Mouse (Mus musculus) neural tube, embryonic 13.5 days (tissue): ENCODE results near the gene Utp20. TPM values are rescaled to one million over a fixed set of nuclear protein-coding genes. Genes with fewer than 3 reads are reported as not detected.
"Not testable (repeated sequence)": the region's sequence is repeated elsewhere in the genome, so short reads cannot be mapped to it uniquely, and the experiment has no call there.

Experiments used
- ATAC-seq: fragments of 200-750 bp; cut with Nextera tagmentation; 2 replicates; pipeline ENCODE4 v1.8.0; 2017; ENCODE audit warnings: low read depth, mild to moderate bottlenecking, moderate TSS enrichment, moderate library complexity
- H3K27ac ChIP-seq: fragments of 300-500 bp; sonication (generic); replicated peaks from 2 replicates; pipeline ENCODE4 v1.5.1; 2015; ENCODE audit warnings: moderate library complexity, mild to moderate bottlenecking, inconsistent platforms
- H3K27me3 ChIP-seq: fragments of 300-500 bp; sonication (generic); 2 replicates; pipeline ENCODE4 v1.6.1; 2015; ENCODE audit warnings: mild to moderate bottlenecking, inconsistent platforms
- H3K36me3 ChIP-seq: fragments of 300-500 bp; sonication (generic); 2 replicates; pipeline ENCODE4 v1.6.1; 2015; ENCODE audit warnings: mild to moderate bottlenecking, inconsistent platforms
- H3K4me1 ChIP-seq: fragments of 300-500 bp; sonication (generic); replicated peaks from 2 replicates; pipeline ENCODE4 v1.6.1; 2015; ENCODE audit warnings: inconsistent platforms
- H3K4me2 ChIP-seq: fragments of 300-500 bp; sonication (generic); 2 replicates; pipeline ENCODE4 v1.6.1; 2015; ENCODE audit warnings: inconsistent platforms, mild to moderate bottlenecking, moderate library complexity
- H3K4me3 ChIP-seq: fragments of 300-500 bp; sonication (generic); 2 replicates; pipeline ENCODE4 v1.5.1; 2015; ENCODE audit warnings: mild to moderate bottlenecking, inconsistent platforms
- H3K9ac ChIP-seq: fragments of 300-500 bp; sonication (generic); 2 replicates; pipeline ENCODE4 v1.6.1; 2015; ENCODE audit warnings: moderate library complexity, mild to moderate bottlenecking, inconsistent platforms
- H3K9me3 ChIP-seq: fragments of 300-500 bp; sonication (generic); 2 replicates; pipeline ENCODE4 v1.6.1; 2016; ENCODE audit warnings: inconsistent platforms
- WGBS: fragments of 180-500 bp; shearing (Covaris S2); methylation state at CpG from one replicate; pipeline ENCODE4 v1.1.7; 2015; 5-methylcytosine and 5-hydroxymethylcytosine counted together
- polyA plus RNA-seq: library from polyadenylated mRNA; unstranded; fragments of >200 nt; fragmentation: Nextera tagmentation; extraction: Ambion mirVana; gene quantifications from 2 replicates; pipeline ENCODE4 v1.2.1, GENCODE M21; 2015

Gene Utp20
- polyA plus RNA-seq, 1 experiment from 2014 or later: 7.9 TPM

DNA sequence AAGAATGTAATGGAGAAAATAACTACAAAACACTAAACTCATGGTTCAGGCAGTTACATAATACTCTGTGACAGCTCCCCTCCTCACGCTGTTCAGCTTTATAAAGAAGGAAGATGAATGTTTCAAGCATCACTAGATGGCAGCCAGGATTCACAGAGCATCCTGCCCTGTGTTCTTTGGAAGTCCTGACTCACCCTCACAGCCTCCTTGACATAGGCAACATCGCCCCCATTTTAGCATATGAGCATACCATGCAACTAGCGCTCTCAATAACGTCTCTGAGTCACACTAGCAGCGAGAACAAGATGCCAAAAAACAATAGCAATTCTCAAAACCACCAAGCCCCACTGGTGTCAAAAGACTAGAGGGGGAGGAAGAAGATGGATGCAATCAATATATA lies 9.3 kb downstream of the Utp20 start:
- H3K4me2 ChIP-seq: no peak overlapping the region
- no peaks in the 10 kb centered on the region for H3K4me1 ChIP-seq
- ATAC-seq: no peak
- no peaks in the 10 kb centered on the region for H3K27me3 ChIP-seq
- H3K27ac ChIP-seq: no peak overlapping the region
- H3K9ac ChIP-seq: no peak overlapping the region
- H3K36me3 ChIP-seq: peaks cover 82% of the 10 kb centered on the region
- WGBS: 96% methylated on average over 5 of the region's 5 CpGs
- no peak overlapping the region for H3K4me3 ChIP-seq
- no peaks in the 10 kb centered on the region for H3K9me3 ChIP-seq

- Histone ChIP-seq H3K36me3 (peaks cover 79% of the 10 kb centered on the region), H3K4me2 (no peak overlapping the region), H3K4me3 (no peak overlapping the region), H3K27ac (no peak overlapping the region), H3K4me1 (no peaks in the 10 kb centered on the region), H3K9me3 (no peaks in the 10 kb centered on the region), H3K27me3 (no peaks in the 10 kb centered on the region), H3K9ac (no peak overlapping the region)
- WGBS: 95% methylated on average over 2 of the region's 2 CpGs
- no peak for ATAC-seq
Observed at GRCm38 (mm10) chr10:88815256-88815655, 11.3 kb downstream of the Utp20 start.

GRCm38 (mm10) chr10:88811704-88812103 lies 14.9 kb downstream of the Utp20 start:
- Histone ChIP-seq H3K9ac (no peak overlapping the region), H3K36me3 (peaks cover 85% of the 10 kb centered on the region), H3K27ac (no peak overlapping the region), H3K4me2 (no peak overlapping the region), H3K9me3 (no peaks in the 10 kb centered on the region), H3K4me3 (no peak overlapping the region), H3K27me3 (no peaks in the 10 kb centered on the region), H3K4me1 (no peaks in the 10 kb centered on the region)
- WGBS: 92% methylated on average over 5 of the region's 5 CpGs
- no peak for ATAC-seq

- WGBS: 96% methylated on average over 3 of the region's 3 CpGs
- no peak overlapping the region for H3K4me2 ChIP-seq
- no peak for ATAC-seq
Observed at GRCm38 (mm10) chr10:88802236-88802635, 24.4 kb downstream of the Utp20 start.

GRCm38 (mm10) chr10:88799381-88799780 lies 27.2 kb downstream of the Utp20 start:
- no peak for ATAC-seq
- Histone ChIP-seq H3K4me3 (no peak overlapping the region), H3K36me3 (peaks cover 62% of the 10 kb centered on the region), H3K27ac (no peak overlapping the region), H3K9ac (no peak overlapping the region), H3K9me3 (no peaks in the 10 kb centered on the region), H3K27me3 (no peaks in the 10 kb centered on the region), H3K4me2 (no peak overlapping the region), H3K4me1 (no peaks in the 10 kb centered on the region)
- WGBS: 95% methylated on average over 7 of the region's 7 CpGs

More at GRCm38 (mm10) chr10:88802236-88802635, 24.4 kb downstream of the Utp20 start:
- no peaks in the 10 kb centered on the region for H3K27me3 ChIP-seq
- H3K36me3 ChIP-seq: peaks cover 58% of the 10 kb centered on the region
- H3K4me3 ChIP-seq: no peak overlapping the region
- H3K4me1 ChIP-seq: no peaks in the 10 kb centered on the region
- no peaks in the 10 kb centered on the region for H3K9me3 ChIP-seq
- H3K27ac ChIP-seq: no peak overlapping the region
- no peak overlapping the region for H3K9ac ChIP-seq

GRCm38 (mm10) chr10:88797452-88797851 lies 29.2 kb downstream of the Utp20 start:
- no peak overlapping the region for H3K4me3 ChIP-seq
- no peak overlapping the region for H3K27ac ChIP-seq
- no peaks in the 10 kb centered on the region for H3K27me3 ChIP-seq
- ATAC-seq: no peak
- H3K36me3 ChIP-seq: peaks cover 69% of the 10 kb centered on the region
- no peak overlapping the region for H3K4me2 ChIP-seq
- H3K9ac ChIP-seq: no peak overlapping the region
- no peaks in the 10 kb centered on the region for H3K4me1 ChIP-seq
- H3K9me3 ChIP-seq: no peaks in the 10 kb centered on the region

DNA sequence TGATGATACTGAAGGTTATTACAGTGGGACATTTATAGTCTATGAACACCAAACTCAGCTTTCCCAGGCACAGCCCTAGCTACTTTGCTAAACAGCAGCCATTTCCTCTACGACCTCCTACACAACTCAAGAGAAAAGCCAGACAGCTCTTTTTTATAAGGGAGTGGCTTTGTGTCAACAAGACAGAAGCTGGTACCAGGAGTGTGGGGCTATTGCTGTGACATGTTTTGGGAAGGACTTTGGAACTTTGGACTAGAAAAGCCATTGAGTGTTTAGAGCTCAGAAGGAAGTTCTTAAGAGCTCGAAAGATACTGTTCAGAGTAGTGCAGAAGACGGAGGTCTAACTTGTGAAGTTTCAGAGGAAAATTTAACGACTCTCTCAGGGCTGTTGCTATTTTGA lies 29.7 kb downstream of the Utp20 start:
- H3K9ac ChIP-seq: no peak overlapping the region
- no peak overlapping the region for H3K4me3 ChIP-seq
- H3K36me3 ChIP-seq: peaks cover 74% of the 10 kb centered on the region
- no peaks in the 10 kb centered on the region for H3K9me3 ChIP-seq
- no peak for ATAC-seq
- 91% methylated on average over 4 of the region's 4 CpGs for whole genome bisulfite sequencing
- no peaks in the 10 kb centered on the region for H3K4me1 ChIP-seq
- no peak overlapping the region for H3K27ac ChIP-seq
- H3K27me3 ChIP-seq: no peaks in the 10 kb centered on the region
- H3K4me2 ChIP-seq: no peak overlapping the region

GRCm38 (mm10) chr10:88795226-88795625 lies 31.4 kb downstream of the Utp20 start:
- H3K27me3 ChIP-seq: no peaks in the 10 kb centered on the region
- no peak for ATAC-seq
- H3K4me3 ChIP-seq: no peak overlapping the region
- no peaks in the 10 kb centered on the region for H3K4me1 ChIP-seq
- H3K9me3 ChIP-seq: no peaks in the 10 kb centered on the region
- WGBS: 87% methylated on average over 7 of the region's 7 CpGs
- H3K4me2 ChIP-seq: no peak overlapping the region
- no peak overlapping the region for H3K9ac ChIP-seq
- no peak overlapping the region for H3K27ac ChIP-seq
- peaks cover 86% of the 10 kb centered on the region for H3K36me3 ChIP-seq

GRCm38 (mm10) chr10:88794606-88795005 lies 32.0 kb downstream of the Utp20 start:
- WGBS: 97% methylated on average over 8 of the region's 8 CpGs
- ATAC-seq: no peak
- no peaks in the 10 kb centered on the region for H3K4me1 ChIP-seq
- no peak overlapping the region for H3K4me3 ChIP-seq
- no peak overlapping the region for H3K9ac ChIP-seq
- H3K27me3 ChIP-seq: no peaks in the 10 kb centered on the region
- no peak overlapping the region for H3K27ac ChIP-seq
- no peak overlapping the region for H3K4me2 ChIP-seq
- H3K36me3 ChIP-seq: peaks cover 81% of the 10 kb centered on the region
- H3K9me3 ChIP-seq: no peaks in the 10 kb centered on the region

GRCm38 (mm10) chr10:88793671-88794070 lies 32.9 kb downstream of the Utp20 start:
- ATAC-seq: no peak
- H3K27ac ChIP-seq: no peak overlapping the region
- H3K4me3 ChIP-seq: no peak overlapping the region
- no peak overlapping the region for H3K9ac ChIP-seq
- H3K27me3 ChIP-seq: no peaks in the 10 kb centered on the region
- H3K9me3 ChIP-seq: no peaks in the 10 kb centered on the region
- H3K4me1 ChIP-seq: no peaks in the 10 kb centered on the region
- H3K36me3 ChIP-seq: peaks cover 75% of the 10 kb centered on the region
- no peak overlapping the region for H3K4me2 ChIP-seq

DNA sequence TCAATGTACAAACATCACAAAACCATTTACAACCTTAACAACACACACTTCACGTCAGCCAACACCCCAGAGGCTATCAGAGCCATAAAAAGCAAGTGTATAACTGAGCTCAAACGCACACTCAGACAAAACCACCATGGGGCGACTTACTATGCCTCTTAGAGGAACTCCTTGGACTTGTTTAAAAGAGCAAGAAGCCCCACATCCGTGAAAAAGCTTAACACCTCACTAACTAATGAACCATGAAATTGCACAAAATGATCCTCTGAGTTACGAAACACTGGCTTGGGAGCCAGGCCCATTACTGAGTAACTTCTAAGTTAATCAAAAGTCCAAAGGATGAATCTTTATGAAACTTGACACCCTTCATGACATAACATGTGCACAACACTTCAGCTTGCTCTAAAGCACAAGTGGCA lies 42.1 kb downstream of the Utp20 start:
- Histone ChIP-seq H3K9me3 (no peaks in the 10 kb centered on the region), H3K4me2 (no peak overlapping the region), H3K27me3 (no peaks in the 10 kb centered on the region), H3K9ac (no peak overlapping the region), H3K4me1 (no peaks in the 10 kb centered on the region), H3K4me3 (no peak overlapping the region), H3K27ac (no peak overlapping the region), H3K36me3 (peaks cover 35% of the 10 kb centered on the region)
- no peak for ATAC-seq
- WGBS: 47% methylated on average over 5 of the region's 5 CpGs

DNA sequence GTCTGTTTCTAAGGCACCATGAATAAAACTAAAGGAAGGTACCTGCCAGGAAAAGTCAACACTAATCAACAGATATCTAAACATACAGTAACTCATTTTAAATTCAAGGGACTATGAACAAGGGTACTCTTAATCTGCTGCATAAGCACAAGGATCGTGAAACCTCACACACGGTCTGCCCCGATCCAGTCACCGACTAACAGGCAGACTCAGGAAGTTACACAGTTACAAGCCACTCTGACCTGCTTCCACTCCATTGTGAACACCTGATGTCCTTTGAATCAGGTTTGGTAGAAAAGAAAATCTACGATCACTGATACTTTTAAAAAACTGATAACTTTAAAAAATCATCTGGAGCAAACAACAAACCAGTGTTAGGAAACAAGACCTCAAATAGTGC lies 42.7 kb downstream of the Utp20 start:
- Histone ChIP-seq H3K36me3 (peaks cover 37% of the 10 kb centered on the region), H3K4me3 (no peak overlapping the region), H3K9ac (no peak overlapping the region), H3K4me1 (no peaks in the 10 kb centered on the region), H3K4me2 (no peak overlapping the region), H3K9me3 (no peaks in the 10 kb centered on the region), H3K27me3 (no peaks in the 10 kb centered on the region), H3K27ac (no peak overlapping the region)
- WGBS: 92% methylated on average over 5 of the region's 5 CpGs
- ATAC-seq: no peak

DNA sequence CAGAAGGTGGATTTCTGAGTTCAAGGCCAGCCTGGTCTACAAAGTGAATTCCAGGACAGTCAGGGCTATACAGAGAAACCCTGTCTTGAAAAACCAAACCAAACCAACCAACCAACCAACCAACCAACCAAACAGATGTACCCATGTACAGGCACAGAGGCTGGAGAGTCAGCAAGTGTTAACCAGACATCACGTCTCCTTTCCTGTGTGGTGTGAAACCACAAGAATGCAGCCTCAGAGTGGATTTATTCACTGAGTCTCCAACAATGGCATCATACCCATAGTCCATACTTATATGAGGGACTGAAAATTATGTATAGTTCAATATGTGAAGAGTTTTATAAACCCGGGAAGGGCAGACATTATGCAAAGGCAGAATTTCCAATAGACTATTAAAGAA lies 43.5 kb downstream of the Utp20 start:
- H3K9ac ChIP-seq, H3K4me3 ChIP-seq, ATAC-seq, H3K27me3 ChIP-seq, H3K9me3 ChIP-seq, H3K4me2 ChIP-seq, H3K4me1 ChIP-seq, H3K27ac ChIP-seq: not testable (repeated sequence)
- peaks cover 38% of the 10 kb centered on the region for H3K36me3 ChIP-seq
- 89% methylated on average over 2 of the region's 2 CpGs for WGBS
